Mouse (Mus musculus) lung, embryonic 15.5 days (tissue): ENCODE results near the gene Zfp113. TPM values are rescaled to one million over a fixed set of nuclear protein-coding genes. Genes with fewer than 3 reads are reported as not detected.

Experiments used
- ATAC-seq: fragments of 200-750 bp; cut with Nextera tagmentation; 2 replicates; pipeline ENCODE4 v1.8.0; 2017; ENCODE audit warnings: moderate number of reproducible peaks, borderline replicate concordance; ENCODE audit not compliant: low FRiP score, low TSS enrichment; ENCODE audit errors: extremely low read depth
- H3K27ac ChIP-seq: fragments of 300-500 bp; sonication (generic); 2 replicates; pipeline ENCODE4 v1.5.1; 2015; ENCODE audit warnings: moderate library complexity, mild to moderate bottlenecking, inconsistent platforms
- H3K27me3 ChIP-seq: fragments of 300-500 bp; sonication (generic); 2 replicates; pipeline ENCODE4 v1.6.1; 2015; ENCODE audit warnings: inconsistent platforms
- H3K36me3 ChIP-seq: fragments of 300-500 bp; sonication (generic); 2 replicates; pipeline ENCODE4 v1.6.1; 2015; ENCODE audit warnings: inconsistent platforms
- H3K4me1 ChIP-seq: fragments of 300-500 bp; sonication (generic); 2 replicates; pipeline ENCODE4 v1.6.1; 2015; ENCODE audit warnings: inconsistent platforms
- H3K4me2 ChIP-seq: fragments of 300-500 bp; sonication (generic); 2 replicates; pipeline ENCODE4 v1.6.1; 2015; ENCODE audit warnings: inconsistent platforms, mild to moderate bottlenecking, moderate library complexity
- H3K4me3 ChIP-seq: fragments of 300-500 bp; sonication (generic); 2 replicates; pipeline ENCODE4 v1.5.1; 2015; ENCODE audit warnings: mild to moderate bottlenecking, inconsistent platforms
- H3K9ac ChIP-seq: fragments of 300-500 bp; sonication (generic); 2 replicates; pipeline ENCODE4 v1.6.1; 2015; ENCODE audit warnings: inconsistent platforms
- H3K9me3 ChIP-seq: fragments of 300-500 bp; sonication (generic); 2 replicates; pipeline ENCODE4 v1.6.1; 2016; ENCODE audit warnings: inconsistent platforms
- WGBS: fragments of 180-500 bp; shearing (Covaris S2); methylation state at CpG from one replicate; pipeline ENCODE4 v1.1.7; 2015; 5-methylcytosine and 5-hydroxymethylcytosine counted together
- polyA plus RNA-seq: library from polyadenylated mRNA; unstranded; fragments of >200 nt; fragmentation: Nextera tagmentation; extraction: Ambion mirVana; gene quantifications from 2 replicates; pipeline ENCODE4 v1.2.1, GENCODE M21; 2015

Zfp113 gene
- polyA plus RNA-seq, 1 experiment from 2014 or later, result 21.3 TPM

- WGBS, result under 1% methylated on average over 47 of the region's 47 CpGs
- peak; percentile 88 for ATAC-seq
These were observed 15.5 kb upstream of the Zfp113 start for GRCm38 (mm10) chr5:138170936-138171561.

GRCm38 (mm10) chr5:138165594-138165993 is 10.1 kb upstream of the Zfp113 start:
- no peak overlapping the region for H3K4me2 ChIP-seq
- H3K27ac ChIP-seq, result no peak overlapping the region
- no peak for ATAC-seq
- no peaks in the 10 kb centered on the region for H3K9me3 ChIP-seq
- H3K9ac ChIP-seq, result no peak overlapping the region
- H3K4me3 ChIP-seq, result no peak overlapping the region
- peaks cover 73% of the 10 kb centered on the region for H3K36me3 ChIP-seq
- peaks cover 18% of the 10 kb centered on the region for H3K4me1 ChIP-seq
- WGBS, result 70% methylated on average over 8 of the region's 8 CpGs
- H3K27me3 ChIP-seq, result no peaks in the 10 kb centered on the region

More at GRCm38 (mm10) chr5:138170936-138171561, 15.5 kb upstream of the Zfp113 start:
- peak overlapping the region; percentile 80 for H3K4me2 ChIP-seq
- no peaks in the 10 kb centered on the region for H3K27me3 ChIP-seq
- H3K9me3 ChIP-seq, result no peaks in the 10 kb centered on the region
- peaks cover 61% of the 10 kb centered on the region for H3K36me3 ChIP-seq
- peaks cover 23% of the 10 kb centered on the region for H3K4me1 ChIP-seq
- H3K9ac ChIP-seq, result peak overlapping the region; percentile 88
- H3K4me3 ChIP-seq, result peak overlapping the region; percentile 82
- H3K27ac ChIP-seq, result peak overlapping the region; percentile 97

GRCm38 (mm10) chr5:138163610-138164009 is 8.1 kb upstream of the Zfp113 start:
- Histone ChIP-seq H3K9me3 (no peaks in the 10 kb centered on the region), H3K27me3 (no peaks in the 10 kb centered on the region), H3K4me3 (no peak overlapping the region), H3K9ac (no peak overlapping the region), H3K4me2 (no peak overlapping the region), H3K27ac (no peak overlapping the region), H3K4me1 (peaks cover 15% of the 10 kb centered on the region), H3K36me3 (peaks cover 61% of the 10 kb centered on the region)
- no peak for ATAC-seq
- WGBS, result 59% methylated on average over 10 of the region's 10 CpGs

GRCm38 (mm10) chr5:138163046-138163445 is 7.5 kb upstream of the Zfp113 start:
- H3K4me3 ChIP-seq, result no peak overlapping the region
- H3K27me3 ChIP-seq, result no peaks in the 10 kb centered on the region
- H3K4me1 ChIP-seq, result peaks cover 15% of the 10 kb centered on the region
- ATAC-seq, result no peak
- no peak overlapping the region for H3K27ac ChIP-seq
- 57% methylated on average over 6 of the region's 6 CpGs for WGBS
- peaks cover 55% of the 10 kb centered on the region for H3K36me3 ChIP-seq
- H3K4me2 ChIP-seq, result no peak overlapping the region
- H3K9me3 ChIP-seq, result no peaks in the 10 kb centered on the region
- no peak overlapping the region for H3K9ac ChIP-seq

- Histone ChIP-seq H3K9ac (peak within 1 kb of the TSS; percentile 88), H3K36me3 (peaks cover 35% of the 10 kb centered on the region), H3K4me2 (peak within 1 kb of the TSS; percentile 72), H3K9me3 (no peaks in the 10 kb centered on the region), H3K27me3 (no peaks in the 10 kb centered on the region), H3K27ac (peak within 1 kb of the TSS; percentile 71), H3K4me3 (peak within 1 kb of the TSS; percentile 67), H3K4me1 (peaks cover 15% of the 10 kb centered on the region)
- ATAC-seq, result peak; percentile 96
- under 1% methylated on average over 42 of the region's 42 CpGs for WGBS
These were observed 5.5 kb upstream of the Zfp113 start, which contains the start of gene Cops6 for GRCm38 (mm10) chr5:138160842-138161665. Cops6 (plus strand) TSS chr5:138161071.

- Histone ChIP-seq H3K27me3 (no peaks in the 10 kb centered on the region), H3K9me3 (no peaks in the 10 kb centered on the region), H3K9ac (peak overlapping the region; percentile 88; the same call in 1 of the 2 replicates), H3K4me3 (peak overlapping the region; percentile 67), H3K27ac (peak overlapping the region; percentile 32), H3K4me1 (peaks cover 15% of the 10 kb centered on the region), H3K36me3 (peaks cover 27% of the 10 kb centered on the region), H3K4me2 (peak overlapping the region; percentile 72)
- no peak for ATAC-seq
- WGBS, result 54% methylated on average over 7 of the region's 7 CpGs
These were observed 4.7 kb upstream of the Zfp113 start for GRCm38 (mm10) chr5:138160224-138160762.

GRCm38 (mm10) chr5:138154390-138154789 is 1.2 kb downstream of the Zfp113 start:
- 59% methylated on average over 3 of the region's 3 CpGs for WGBS
- Histone ChIP-seq H3K27ac (no peak overlapping the region), H3K27me3 (no peaks in the 10 kb centered on the region), H3K4me2 (peak overlapping the region; percentile 66), H3K9me3 (no peaks in the 10 kb centered on the region), H3K4me1 (peaks cover 10% of the 10 kb centered on the region), H3K4me3 (peak overlapping the region; percentile 66), H3K9ac (peak overlapping the region; percentile 82), H3K36me3 (peaks cover 28% of the 10 kb centered on the region)
- no peak for ATAC-seq

- H3K9ac ChIP-seq, result no peak overlapping the region
- H3K36me3 ChIP-seq, result peaks cover 21% of the 10 kb centered on the region
- H3K4me2 ChIP-seq, result no peak overlapping the region
- H3K4me1 ChIP-seq, result no peaks in the 10 kb centered on the region
- no peak overlapping the region for H3K27ac ChIP-seq
- no peaks in the 10 kb centered on the region for H3K27me3 ChIP-seq
- H3K4me3 ChIP-seq, result no peak overlapping the region
- no peaks in the 10 kb centered on the region for H3K9me3 ChIP-seq
- no peak for ATAC-seq
- WGBS, result 73% methylated on average over 4 of the region's 4 CpGs
These were observed 17.0 kb downstream of the Zfp113 start for GRCm38 (mm10) chr5:138138585-138138984.

GRCm38 (mm10) chr5:138137935-138138549 is 17.5 kb downstream of the Zfp113 start:
- no peaks in the 10 kb centered on the region for H3K4me1 ChIP-seq

GRCm38 (mm10) chr5:138137257-138137656 is 18.3 kb downstream of the Zfp113 start:
- WGBS, result 39% methylated on average over 4 of the region's 4 CpGs
- no peak overlapping the region for H3K27ac ChIP-seq
- no peak overlapping the region for H3K9ac ChIP-seq
- H3K4me3 ChIP-seq, result no peak overlapping the region
- ATAC-seq, result no peak
- peaks cover 30% of the 10 kb centered on the region for H3K36me3 ChIP-seq
- H3K9me3 ChIP-seq, result no peaks in the 10 kb centered on the region
- H3K4me2 ChIP-seq, result no peak overlapping the region
- no peaks in the 10 kb centered on the region for H3K4me1 ChIP-seq
- H3K27me3 ChIP-seq, result no peaks in the 10 kb centered on the region

More at GRCm38 (mm10) chr5:138137935-138138549, 17.5 kb downstream of the Zfp113 start:
- Histone ChIP-seq H3K27me3 (no peaks in the 10 kb centered on the region), H3K27ac (no peak overlapping the region), H3K4me3 (no peak overlapping the region), H3K36me3 (peaks cover 23% of the 10 kb centered on the region), H3K9me3 (no peaks in the 10 kb centered on the region), H3K9ac (no peak overlapping the region), H3K4me2 (no peak overlapping the region)
- no peak for ATAC-seq
- 51% methylated on average over 8 of the region's 8 CpGs for WGBS

- 83% methylated on average over 5 of the region's 5 CpGs for WGBS
- no peak overlapping the region for H3K4me2 ChIP-seq
- no peaks in the 10 kb centered on the region for H3K27me3 ChIP-seq
- no peak overlapping the region for H3K27ac ChIP-seq
- no peak overlapping the region for H3K4me3 ChIP-seq
- H3K9ac ChIP-seq, result no peak overlapping the region
- peaks cover 69% of the 10 kb centered on the region for H3K36me3 ChIP-seq
- no peak for ATAC-seq
- H3K4me1 ChIP-seq, result no peaks in the 10 kb centered on the region
- H3K9me3 ChIP-seq, result no peaks in the 10 kb centered on the region
These were observed 23.0 kb downstream of the Zfp113 start for GRCm38 (mm10) chr5:138132425-138133064.
